Mouse (Mus musculus): ENCODE data around the gene Itgb5. TPM values are rescaled to one million over a fixed set of nuclear protein-coding genes. Genes with fewer than 3 reads are reported as not detected.
A peak's percentile ranks its signal among the peaks of the same experiment; 100 is the strongest.

Itgb5 gene
- 59.7 and 64.5 TPM in 2 replicates for polyA plus RNA-seq (2011; ENCODE audit: insufficient read depth, insufficient read length, low read depth, missing spikeins)

- H3K27me3 ChIP-seq (ENCODE audit: control insufficient read depth, insufficient read depth, low read length, poor library complexity, severe bottlenecking) = no peaks in the 10 kb centered on the region
- H3K4me1 ChIP-seq (ENCODE audit: control insufficient read depth, insufficient read depth, low read length) = peaks cover 3% of the 10 kb centered on the region
- no peaks in the 10 kb centered on the region for H3K36me3 ChIP-seq (ENCODE audit: control insufficient read depth, insufficient read depth, low read length, poor library complexity, severe bottlenecking)
- peak; percentile 21 for TF ChIP-seq POLR2A (IDR thresholded peaks at IDR 0.05; ENCODE audit: insufficient read depth, low read length)
- no peak for TF ChIP-seq EP300 (IDR thresholded peaks at IDR 0.05; ENCODE audit: insufficient read depth, low read depth, low read length)
- no peaks in the 10 kb centered on the region for H3K9me3 ChIP-seq (replicated peaks; ENCODE audit: control insufficient read depth, insufficient read depth, low read length, poor library complexity, severe bottlenecking)
- no peak within 1 kb of the TSS for H3K27ac ChIP-seq (ENCODE audit: insufficient read depth, low read length)
- H3K9ac ChIP-seq (ENCODE audit: low read depth, poor library complexity, severe bottlenecking) = peak within 1 kb of the TSS; percentile 94
- peak within 1 kb of the TSS; percentile 92 for H3K4me3 ChIP-seq (ENCODE audit: low read depth, low read length)
Observed at GRCm38 (mm10) chr16:33829301-33829831, at the start of gene Itgb5. TSS of gene Itgb5 (plus strand) at chr16:33829665.

GRCm38 (mm10) chr16:33781789-33782728, 47.4 kb upstream of the Itgb5 start:
- no peak for TF ChIP-seq EP300 (IDR thresholded peaks at IDR 0.05; ENCODE audit: insufficient read depth, low read depth, low read length)
- TF ChIP-seq POLR2A (IDR thresholded peaks at IDR 0.05; ENCODE audit: insufficient read depth, low read length) = no peak
- no peak for TF ChIP-seq CTCF (IDR thresholded peaks at IDR 0.05; ENCODE audit: low read depth, low read length)
- Histone ChIP-seq H3K27ac (ENCODE audit: insufficient read depth, low read length) (no peak overlapping the region), H3K36me3 (ENCODE audit: control insufficient read depth, insufficient read depth, low read length, poor library complexity, severe bottlenecking) (no peaks in the 10 kb centered on the region), H3K4me3 (ENCODE audit: low read depth, low read length) (no peak overlapping the region), H3K27me3 (ENCODE audit: control insufficient read depth, insufficient read depth, low read length, poor library complexity, severe bottlenecking) (no peaks in the 10 kb centered on the region), H3K9me3 (replicated peaks; ENCODE audit: control insufficient read depth, insufficient read depth, low read length, poor library complexity, severe bottlenecking) (no peaks in the 10 kb centered on the region), H3K4me1 (ENCODE audit: control insufficient read depth, insufficient read depth, low read length) (no peaks in the 10 kb centered on the region), H3K9ac (ENCODE audit: low read depth, poor library complexity, severe bottlenecking) (no peak overlapping the region)

- Histone ChIP-seq H3K4me1 (ENCODE audit: control insufficient read depth, insufficient read depth, low read length) (no peaks in the 10 kb centered on the region), H3K36me3 (ENCODE audit: control insufficient read depth, insufficient read depth, low read length, poor library complexity, severe bottlenecking) (no peaks in the 10 kb centered on the region), H3K9ac (ENCODE audit: low read depth, poor library complexity, severe bottlenecking) (no peak overlapping the region), H3K9me3 (replicated peaks; ENCODE audit: control insufficient read depth, insufficient read depth, low read length, poor library complexity, severe bottlenecking) (no peaks in the 10 kb centered on the region), H3K27me3 (ENCODE audit: control insufficient read depth, insufficient read depth, low read length, poor library complexity, severe bottlenecking) (no peaks in the 10 kb centered on the region), H3K4me3 (ENCODE audit: low read depth, low read length) (no peak overlapping the region), H3K27ac (ENCODE audit: insufficient read depth, low read length) (no peak overlapping the region)
- TF ChIP-seq EP300 (IDR thresholded peaks at IDR 0.05; ENCODE audit: insufficient read depth, low read depth, low read length) = no peak
- TF ChIP-seq POLR2A (IDR thresholded peaks at IDR 0.05; ENCODE audit: insufficient read depth, low read length) = no peak
- TF ChIP-seq CTCF (IDR thresholded peaks at IDR 0.05; ENCODE audit: low read depth, low read length) = no peak
Observed at GRCm38 (mm10) chr16:33782729-33783091, 46.8 kb upstream of the Itgb5 start.

- Histone ChIP-seq H3K9ac (ENCODE audit: low read depth, poor library complexity, severe bottlenecking) (no peak overlapping the region), H3K36me3 (ENCODE audit: control insufficient read depth, insufficient read depth, low read length, poor library complexity, severe bottlenecking) (no peaks in the 10 kb centered on the region)
- TF ChIP-seq CTCF (IDR thresholded peaks at IDR 0.05; ENCODE audit: low read depth, low read length) (no peak), POLR2A (IDR thresholded peaks at IDR 0.05; ENCODE audit: insufficient read depth, low read length) (no peak), EP300 (IDR thresholded peaks at IDR 0.05; ENCODE audit: insufficient read depth, low read depth, low read length) (no peak)
Observed at GRCm38 (mm10) chr16:33784547-33784946, 44.9 kb upstream of the Itgb5 start.

GRCm38 (mm10) chr16:33785092-33785704, 44.3 kb upstream of the Itgb5 start:
- Histone ChIP-seq H3K27ac (ENCODE audit: insufficient read depth, low read length) (no peak overlapping the region), H3K9me3 (replicated peaks; ENCODE audit: control insufficient read depth, insufficient read depth, low read length, poor library complexity, severe bottlenecking) (peaks cover 5% of the 10 kb centered on the region), H3K36me3 (ENCODE audit: control insufficient read depth, insufficient read depth, low read length, poor library complexity, severe bottlenecking) (no peaks in the 10 kb centered on the region), H3K9ac (ENCODE audit: low read depth, poor library complexity, severe bottlenecking) (no peak overlapping the region), H3K27me3 (ENCODE audit: control insufficient read depth, insufficient read depth, low read length, poor library complexity, severe bottlenecking) (no peaks in the 10 kb centered on the region), H3K4me1 (ENCODE audit: control insufficient read depth, insufficient read depth, low read length) (no peaks in the 10 kb centered on the region), H3K4me3 (ENCODE audit: low read depth, low read length) (no peak overlapping the region)
- TF ChIP-seq CTCF (IDR thresholded peaks at IDR 0.05; ENCODE audit: low read depth, low read length) = no peak
- no peak for TF ChIP-seq POLR2A (IDR thresholded peaks at IDR 0.05; ENCODE audit: insufficient read depth, low read length)

More at GRCm38 (mm10) chr16:33784547-33784946, 44.9 kb upstream of the Itgb5 start:
- no peaks in the 10 kb centered on the region for H3K27me3 ChIP-seq (ENCODE audit: control insufficient read depth, insufficient read depth, low read length, poor library complexity, severe bottlenecking)
- no peaks in the 10 kb centered on the region for H3K4me1 ChIP-seq (ENCODE audit: control insufficient read depth, insufficient read depth, low read length)
- H3K9me3 ChIP-seq (replicated peaks; ENCODE audit: control insufficient read depth, insufficient read depth, low read length, poor library complexity, severe bottlenecking) = no peaks in the 10 kb centered on the region
- H3K27ac ChIP-seq (ENCODE audit: insufficient read depth, low read length) = no peak overlapping the region
- no peak overlapping the region for H3K4me3 ChIP-seq (ENCODE audit: low read depth, low read length)
